Mouse (Mus musculus): Measurements from ENCODE around the gene Snrpn.

- no peak for TF ChIP-seq POLR2A (IDR thresholded peaks at IDR 0.05; ENCODE audit: borderline replicate concordance, extremely low read depth, low read depth, low read length)
- no peak for TF ChIP-seq CTCF (IDR thresholded peaks at IDR 0.05; ENCODE audit: insufficient read depth, low read length)
These were observed at the start of gene Snrpn for GRCm38 (mm10) chr7:60139742-60140480.
